Mouse (Mus musculus): ENCODE data around the gene Nectin2. TPM values are rescaled to one million over a fixed set of nuclear protein-coding genes. Genes with fewer than 3 reads are reported as not detected.
"Not testable (repeated sequence)": the region's sequence is repeated elsewhere in the genome, so short reads cannot be mapped to it uniquely, and the experiment has no call there.

The Nectin2 gene
- polyA plus RNA-seq, 1 experiment from 2014 or later: 112 TPM

DNA sequence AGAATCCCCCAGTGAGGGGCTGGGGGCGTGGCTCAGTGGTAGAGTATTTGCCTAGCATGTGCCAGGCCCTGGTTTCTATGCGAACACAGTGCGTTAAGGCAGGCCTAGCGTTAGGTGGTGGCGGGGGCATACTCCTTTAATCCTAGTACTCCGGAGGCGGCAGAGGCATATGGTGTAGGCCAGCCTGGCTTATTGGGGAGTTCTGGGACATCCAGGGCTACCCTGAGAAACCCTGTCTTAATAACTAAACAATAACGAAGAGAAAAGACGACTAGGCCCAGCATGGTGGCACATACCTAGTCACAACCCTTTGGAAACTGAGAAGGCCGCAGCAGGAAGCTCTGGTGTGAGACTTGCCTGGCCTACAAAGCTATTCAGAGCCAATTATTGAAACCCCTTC is 62.2 kb downstream of the Nectin2 start:
- no peak overlapping the region for H3K27ac ChIP-seq
- ATAC-seq (replicated peaks; ENCODE audit: low FRiP score, low read depth): no peak
- no peak for DNase-seq (ENCODE audit: low spot score)
- no peak for TF ChIP-seq CTCF (IDR thresholded peaks at IDR 0.05; ENCODE audit: low read depth)
- no peaks in the 10 kb centered on the region for H3K9me3 ChIP-seq (replicated peaks; ENCODE audit: low read length)
- WGBS: 92% methylated on average over 10 of the region's 10 CpGs
- H3K4me1 ChIP-seq (replicated peaks; ENCODE audit: insufficient read depth, low read length): peaks cover under 1% of the 10 kb centered on the region
- H3K9ac ChIP-seq (ENCODE audit: low read depth, low read length): no peak overlapping the region
- no peak overlapping the region for H3K4me2 ChIP-seq (ENCODE audit: low read length)
- H3K27me3 ChIP-seq (ENCODE audit: insufficient read depth, low read length): no peaks in the 10 kb centered on the region
- H3K36me3 ChIP-seq (ENCODE audit: insufficient read depth, low read length): no peaks in the 10 kb centered on the region
- no peak overlapping the region for H3K4me3 ChIP-seq (replicated peaks; ENCODE audit: low read depth, low read length)

GRCm38 (mm10) chr7:19686927-19687583 is 63.2 kb downstream of the Nectin2 start:
- not testable (repeated sequence) for H3K4me2 ChIP-seq (ENCODE audit: low read length); H3K9me3 ChIP-seq (replicated peaks; ENCODE audit: low read length); H3K27me3 ChIP-seq (ENCODE audit: insufficient read depth, low read length); H3K27ac ChIP-seq; H3K4me1 ChIP-seq (replicated peaks; ENCODE audit: insufficient read depth, low read length); H3K9ac ChIP-seq (ENCODE audit: low read depth, low read length); DNase-seq (ENCODE audit: low spot score); H3K4me3 ChIP-seq (replicated peaks; ENCODE audit: low read depth, low read length); H3K36me3 ChIP-seq (ENCODE audit: insufficient read depth, low read length)
- WGBS: 64% methylated on average over 8 of the region's 8 CpGs
- peak; percentile 5; the same call in 1 of the 2 replicates for TF ChIP-seq CTCF (IDR thresholded peaks at IDR 0.05; ENCODE audit: low read depth)
- ATAC-seq (replicated peaks; ENCODE audit: low FRiP score, low read depth): 0 out of 2 replicates have a peak, but pooled peaks have one; percentile 15

- DNase-seq (ENCODE audit: low spot score) (no peak), ATAC-seq (replicated peaks; ENCODE audit: low FRiP score, low read depth) (0 out of 2 replicates have a peak, but pooled peaks have one; percentile 14)
- Histone ChIP-seq H3K9me3 (replicated peaks; ENCODE audit: low read length) (no peaks in the 10 kb centered on the region), H3K27ac (no peak overlapping the region), H3K27me3 (ENCODE audit: insufficient read depth, low read length) (no peaks in the 10 kb centered on the region), H3K4me2 (ENCODE audit: low read length) (no peak overlapping the region), H3K36me3 (ENCODE audit: insufficient read depth, low read length) (no peaks in the 10 kb centered on the region), H3K4me3 (replicated peaks; ENCODE audit: low read depth, low read length) (no peak overlapping the region), H3K4me1 (replicated peaks; ENCODE audit: insufficient read depth, low read length) (no peaks in the 10 kb centered on the region), H3K9ac (ENCODE audit: low read depth, low read length) (no peak overlapping the region)
- TF ChIP-seq CTCF (IDR thresholded peaks at IDR 0.05; ENCODE audit: low read depth): no peak
- WGBS: 83% methylated on average over 6 of the region's 6 CpGs
These were observed 63.8 kb downstream of the Nectin2 start for GRCm38 (mm10) chr7:19686521-19686920.

GRCm38 (mm10) chr7:19685374-19685773 is 64.9 kb downstream of the Nectin2 start:
- Histone ChIP-seq H3K36me3 (ENCODE audit: insufficient read depth, low read length) (no peaks in the 10 kb centered on the region), H3K9ac (ENCODE audit: low read depth, low read length) (no peak overlapping the region), H3K4me3 (replicated peaks; ENCODE audit: low read depth, low read length) (no peak overlapping the region), H3K9me3 (replicated peaks; ENCODE audit: low read length) (no peaks in the 10 kb centered on the region), H3K4me2 (ENCODE audit: low read length) (no peak overlapping the region), H3K4me1 (replicated peaks; ENCODE audit: insufficient read depth, low read length) (no peaks in the 10 kb centered on the region), H3K27me3 (ENCODE audit: insufficient read depth, low read length) (no peaks in the 10 kb centered on the region), H3K27ac (no peak overlapping the region)
- WGBS: 60% methylated on average over 4 of the region's 4 CpGs
- ATAC-seq (replicated peaks; ENCODE audit: low FRiP score, low read depth) (no peak), DNase-seq (ENCODE audit: low spot score) (no peak)
- no peak for TF ChIP-seq CTCF (IDR thresholded peaks at IDR 0.05; ENCODE audit: low read depth)

- TF ChIP-seq CTCF (IDR thresholded peaks at IDR 0.05; ENCODE audit: low read depth): no peak
- Histone ChIP-seq H3K9ac (ENCODE audit: low read depth, low read length) (no peak overlapping the region), H3K9me3 (replicated peaks; ENCODE audit: low read length) (no peaks in the 10 kb centered on the region), H3K4me1 (replicated peaks; ENCODE audit: insufficient read depth, low read length) (no peaks in the 10 kb centered on the region), H3K4me2 (ENCODE audit: low read length) (no peak overlapping the region), H3K36me3 (ENCODE audit: insufficient read depth, low read length) (no peaks in the 10 kb centered on the region), H3K27me3 (ENCODE audit: insufficient read depth, low read length) (no peaks in the 10 kb centered on the region), H3K4me3 (replicated peaks; ENCODE audit: low read depth, low read length) (no peak overlapping the region), H3K27ac (no peak overlapping the region)
- ATAC-seq (replicated peaks; ENCODE audit: low FRiP score, low read depth) (no peak), DNase-seq (ENCODE audit: low spot score) (no peak)
- 69% methylated on average over 6 of the region's 6 CpGs for WGBS
These were observed 66.5 kb downstream of the Nectin2 start for GRCm38 (mm10) chr7:19683771-19684201.

- H3K4me1 ChIP-seq (replicated peaks; ENCODE audit: insufficient read depth, low read length): no peaks in the 10 kb centered on the region
- H3K9me3 ChIP-seq (replicated peaks; ENCODE audit: low read length): no peaks in the 10 kb centered on the region
- ATAC-seq (replicated peaks; ENCODE audit: low FRiP score, low read depth) (no peak), DNase-seq (ENCODE audit: low spot score) (no peak)
- H3K27me3 ChIP-seq (ENCODE audit: insufficient read depth, low read length): no peaks in the 10 kb centered on the region
- no peak overlapping the region for H3K27ac ChIP-seq
- H3K4me2 ChIP-seq (ENCODE audit: low read length): no peak overlapping the region
- TF ChIP-seq CTCF (IDR thresholded peaks at IDR 0.05; ENCODE audit: low read depth): no peak
- 67% methylated on average over 3 of the region's 3 CpGs for WGBS
- no peaks in the 10 kb centered on the region for H3K36me3 ChIP-seq (ENCODE audit: insufficient read depth, low read length)
- H3K9ac ChIP-seq (ENCODE audit: low read depth, low read length): no peak overlapping the region
- no peak overlapping the region for H3K4me3 ChIP-seq (replicated peaks; ENCODE audit: low read depth, low read length)
These were observed 67.3 kb downstream of the Nectin2 start for GRCm38 (mm10) chr7:19682979-19683378.
